Mouse (Mus musculus) G1E-ER4 (cell line): Measurements from ENCODE around the gene Krtap28-13. TPM values are rescaled to one million over a fixed set of nuclear protein-coding genes. Genes with fewer than 3 reads are reported as not detected.

Experiments
- GATA1 ChIP-seq: IDR thresholded peaks from one replicate; pipeline ENCODE4 v1.8.0; 2012; ENCODE audit warnings: low read length, inconsistent platforms
- polyA plus RNA-seq: library from polyadenylated mRNA; stranded (reverse); fragments of >175 nt; gene quantifications from 2 replicates; pipeline ENCODE4 v1.2.3, GENCODE M21; 2012

The Krtap28-13 gene
- polyA plus RNA-seq, result not detected in 2 replicates

- no peak for TF ChIP-seq GATA1
Measured at GRCm38 (mm10) chr1:83060643-83061042, at the start of gene Krtap28-13. Gene Krtap28-13 (plus strand): TSS chr1:83060930.

- no peak for TF ChIP-seq GATA1
Measured at GRCm38 (mm10) chr1:83014477-83014876, 46.3 kb upstream of the Krtap28-13 start.

GRCm38 (mm10) chr1:83015329-83015879, 45.3 kb upstream of the Krtap28-13 start:
- no peak for TF ChIP-seq GATA1

GRCm38 (mm10) chr1:83016556-83016955, 44.2 kb upstream of the Krtap28-13 start:
- TF ChIP-seq GATA1, result no peak

- TF ChIP-seq GATA1, result no peak
Measured at GRCm38 (mm10) chr1:83031950-83032349, 28.8 kb upstream of the Krtap28-13 start.

GRCm38 (mm10) chr1:83032508-83032907, 28.2 kb upstream of the Krtap28-13 start:
- no peak for TF ChIP-seq GATA1

GRCm38 (mm10) chr1:83034509-83034908, 26.2 kb upstream of the Krtap28-13 start:
- no peak for TF ChIP-seq GATA1

- no peak for TF ChIP-seq GATA1
Measured at GRCm38 (mm10) chr1:83036892-83037667, 23.6 kb upstream of the Krtap28-13 start.

GRCm38 (mm10) chr1:83038109-83038672, 22.5 kb upstream of the Krtap28-13 start, which contains the start of gene Slc19a3:
Gene Slc19a3 (minus strand): TSS chr1:83038448.
- no peak for TF ChIP-seq GATA1

GRCm38 (mm10) chr1:83039080-83039479, 21.6 kb upstream of the Krtap28-13 start:
- TF ChIP-seq GATA1, result no peak

GRCm38 (mm10) chr1:83042380-83042779, 18.4 kb upstream of the Krtap28-13 start, which contains the start of gene Krtap28-10:
Gene Krtap28-10 (minus strand): TSS chr1:83042480.
- no peak for TF ChIP-seq GATA1

- no peak for TF ChIP-seq GATA1
Measured at GRCm38 (mm10) chr1:83044882-83045427, 15.8 kb upstream of the Krtap28-13 start, which contains the start of gene Gm47969. Gene Gm47969 (plus strand): TSS chr1:83044932.

- no peak for TF ChIP-seq GATA1
Measured at GRCm38 (mm10) chr1:83058481-83058880, 2.2 kb upstream of the Krtap28-13 start.

GRCm38 (mm10) chr1:83059278-83059677, 1.5 kb upstream of the Krtap28-13 start, which contains the start of gene A030005K14Rik:
Gene A030005K14Rik (minus strand): TSS chr1:83059378.
- TF ChIP-seq GATA1, result no peak

- TF ChIP-seq GATA1, result no peak
Measured at GRCm38 (mm10) chr1:83064851-83065250, 4.1 kb downstream of the Krtap28-13 start.

GRCm38 (mm10) chr1:83066577-83066976, 5.8 kb downstream of the Krtap28-13 start:
- TF ChIP-seq GATA1, result no peak
